Mouse (Mus musculus) NIH3T3 (cell line): Measurements from ENCODE around the gene Slc20a1.

Experiments
- DNase-seq: peaks from one replicate; pipeline ENCODE4 v3.0.0-alpha.2; 2012; ENCODE audit warnings: low read depth

Slc20a1 gene

GRCm38 (mm10) chr2:129186291-129186919, 12.2 kb upstream of the Slc20a1 start:
- DNase-seq = peak; percentile 64

- DNase-seq = peak; percentile 36
Observed at GRCm38 (mm10) chr2:129192392-129193150, 6.0 kb upstream of the Slc20a1 start.

- no peak for DNase-seq
Observed at GRCm38 (mm10) chr2:129196317-129196716, 2.2 kb upstream of the Slc20a1 start.

- DNase-seq = no peak
Observed at GRCm38 (mm10) chr2:129197197-129197596, 1.4 kb upstream of the Slc20a1 start.

GRCm38 (mm10) chr2:129197843-129198435, 625 bp upstream of the Slc20a1 start:
- no peak for DNase-seq

- peak; percentile 30 for DNase-seq
Observed at GRCm38 (mm10) chr2:129199328-129200085, 943 bp downstream of the Slc20a1 start.

- DNase-seq = no peak
Observed at GRCm38 (mm10) chr2:129205000-129205399, 6.4 kb downstream of the Slc20a1 start.

GRCm38 (mm10) chr2:129206824-129207223, 8.3 kb downstream of the Slc20a1 start:
- peak; percentile 77 for DNase-seq

- no peak for DNase-seq
Observed at GRCm38 (mm10) chr2:129208181-129208746, 9.7 kb downstream of the Slc20a1 start.

- peak; percentile 80 for DNase-seq
Observed at GRCm38 (mm10) chr2:129210089-129210749, 11.7 kb downstream of the Slc20a1 start.

GRCm38 (mm10) chr2:129211255-129211654, 12.7 kb downstream of the Slc20a1 start:
- DNase-seq = no peak

GRCm38 (mm10) chr2:129211957-129212356, 13.4 kb downstream of the Slc20a1 start:
- no peak for DNase-seq

GRCm38 (mm10) chr2:129212566-129212965, 14.0 kb downstream of the Slc20a1 start:
- peak; percentile 76 for DNase-seq

GRCm38 (mm10) chr2:129214774-129215173, 16.2 kb downstream of the Slc20a1 start:
- no peak for DNase-seq

- no peak for DNase-seq
Observed at GRCm38 (mm10) chr2:129217612-129218185, 19.1 kb downstream of the Slc20a1 start.

GRCm38 (mm10) chr2:129218537-129219105, 20.1 kb downstream of the Slc20a1 start:
- DNase-seq = no peak

- DNase-seq = no peak
Observed at GRCm38 (mm10) chr2:129221097-129221632, 22.6 kb downstream of the Slc20a1 start.

- DNase-seq = no peak
Observed at GRCm38 (mm10) chr2:129224178-129224577, 25.6 kb downstream of the Slc20a1 start.

- DNase-seq = no peak
Observed at GRCm38 (mm10) chr2:129225251-129225819, 26.8 kb downstream of the Slc20a1 start.

- DNase-seq = no peak
Observed at GRCm38 (mm10) chr2:129226296-129226851, 27.8 kb downstream of the Slc20a1 start.
